Mouse (Mus musculus): ENCODE measurements around the gene Rnd1. TPM values are rescaled to one million over a fixed set of nuclear protein-coding genes. Genes with fewer than 3 reads are reported as not detected.

Gene Rnd1
- polyA plus RNA-seq, 1 experiment from 2014 or later, result 7.3 TPM

DNA sequence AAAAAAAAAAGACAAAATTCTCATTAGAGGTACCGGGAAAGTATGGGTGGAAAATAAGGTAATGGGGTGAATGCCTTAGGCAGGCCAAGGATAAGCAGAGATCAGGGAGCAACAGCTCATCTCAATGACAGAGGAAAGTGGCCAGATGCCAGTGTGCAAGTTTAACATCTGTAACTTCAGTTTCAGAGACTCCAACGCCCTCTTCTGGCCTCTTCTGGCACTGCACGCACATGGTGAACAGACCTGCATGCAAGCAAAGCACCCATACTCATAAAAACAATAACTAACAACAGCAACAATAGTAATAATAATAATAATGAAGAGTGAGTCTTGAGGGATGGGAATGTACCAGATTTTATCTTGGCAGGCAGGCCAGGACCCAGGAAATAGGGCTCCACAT lies 8.7 kb upstream of the Rnd1 start:
- ATAC-seq (ENCODE audit: low read depth), result no peak
- Histone ChIP-seq H3K36me3 (ENCODE audit: control insufficient read depth, insufficient read depth, low read length) (no peaks in the 10 kb centered on the region), H3K4me2 (ENCODE audit: low read depth, low read length) (no peak overlapping the region), H3K4me3 (ENCODE audit: low read depth, low read length) (no peak overlapping the region), H3K4me1 (ENCODE audit: control insufficient read depth, insufficient read depth, low read length) (no peaks in the 10 kb centered on the region), H3K27ac (ENCODE audit: low read depth, low read length) (no peak overlapping the region), H3K9me3 (ENCODE audit: control insufficient read depth, low read length) (no peaks in the 10 kb centered on the region), H3K27me3 (ENCODE audit: control insufficient read depth, insufficient read depth, low read length) (no peaks in the 10 kb centered on the region), H3K9ac (replicated peaks; ENCODE audit: low read depth, low read length) (no peak overlapping the region)
- WGBS, result 66% methylated on average over 3 of the region's 3 CpGs

DNA sequence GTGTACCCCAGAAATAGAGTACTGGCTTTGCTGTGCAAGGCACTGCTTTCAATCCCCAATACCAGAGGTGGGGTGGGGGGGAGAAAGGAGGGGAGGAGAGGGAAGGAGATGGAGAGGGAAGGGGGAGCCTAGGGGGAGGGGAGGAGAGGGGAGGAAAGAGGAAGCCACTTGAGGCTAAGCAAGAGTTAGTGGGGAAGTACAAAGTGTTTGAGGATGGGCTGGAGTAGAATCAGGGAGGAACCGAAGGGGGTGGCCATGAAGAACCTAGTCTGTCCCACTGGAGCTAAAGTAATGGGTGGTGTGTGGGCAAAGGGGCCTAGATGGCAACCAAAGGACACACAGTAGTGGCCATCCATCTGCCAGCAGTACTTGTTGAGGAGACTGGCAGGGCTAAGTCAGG lies 6.5 kb upstream of the Rnd1 start:
- Histone ChIP-seq H3K36me3 (ENCODE audit: control insufficient read depth, insufficient read depth, low read length) (no peaks in the 10 kb centered on the region), H3K27ac (ENCODE audit: low read depth, low read length) (no peak overlapping the region), H3K4me2 (ENCODE audit: low read depth, low read length) (no peak overlapping the region), H3K9ac (replicated peaks; ENCODE audit: low read depth, low read length) (no peak overlapping the region), H3K4me1 (ENCODE audit: control insufficient read depth, insufficient read depth, low read length) (no peaks in the 10 kb centered on the region), H3K27me3 (ENCODE audit: control insufficient read depth, insufficient read depth, low read length) (no peaks in the 10 kb centered on the region), H3K9me3 (ENCODE audit: control insufficient read depth, low read length) (no peaks in the 10 kb centered on the region), H3K4me3 (ENCODE audit: low read depth, low read length) (no peak overlapping the region)
- ATAC-seq (ENCODE audit: low read depth), result no peak
- 100% methylated on average over 1 of the region's 1 CpGs for WGBS

DNA sequence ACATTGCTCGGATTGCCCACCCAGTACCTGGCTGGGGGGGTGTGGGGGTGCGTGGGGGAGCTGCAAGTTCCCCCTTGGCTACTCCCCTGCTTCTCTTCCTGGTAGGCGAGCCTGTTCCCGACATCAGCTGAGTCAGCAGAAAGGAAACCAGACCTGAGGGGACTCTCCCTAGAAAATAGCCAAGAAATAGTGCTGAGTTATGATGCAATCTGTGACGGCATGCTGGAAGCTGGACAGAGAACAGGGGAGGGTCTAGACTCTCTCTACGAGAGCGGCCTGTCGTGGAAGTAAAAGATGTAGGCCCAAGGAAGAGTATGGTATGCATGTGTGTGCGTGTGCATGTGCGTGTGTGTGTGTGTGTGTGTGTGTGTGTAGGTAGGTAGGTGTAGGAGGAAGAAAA lies 5.9 kb upstream of the Rnd1 start:
- ATAC-seq (ENCODE audit: low read depth), result no peak
- no peak overlapping the region for H3K4me2 ChIP-seq (ENCODE audit: low read depth, low read length)
- H3K9me3 ChIP-seq (ENCODE audit: control insufficient read depth, low read length), result no peaks in the 10 kb centered on the region
- H3K9ac ChIP-seq (replicated peaks; ENCODE audit: low read depth, low read length), result no peak overlapping the region
- H3K27ac ChIP-seq (ENCODE audit: low read depth, low read length), result no peak overlapping the region
- H3K4me3 ChIP-seq (ENCODE audit: low read depth, low read length), result no peak overlapping the region
- no peaks in the 10 kb centered on the region for H3K36me3 ChIP-seq (ENCODE audit: control insufficient read depth, insufficient read depth, low read length)
- H3K27me3 ChIP-seq (ENCODE audit: control insufficient read depth, insufficient read depth, low read length), result no peaks in the 10 kb centered on the region
- WGBS, result 73% methylated on average over 10 of the region's 10 CpGs
- H3K4me1 ChIP-seq (ENCODE audit: control insufficient read depth, insufficient read depth, low read length), result no peaks in the 10 kb centered on the region

DNA sequence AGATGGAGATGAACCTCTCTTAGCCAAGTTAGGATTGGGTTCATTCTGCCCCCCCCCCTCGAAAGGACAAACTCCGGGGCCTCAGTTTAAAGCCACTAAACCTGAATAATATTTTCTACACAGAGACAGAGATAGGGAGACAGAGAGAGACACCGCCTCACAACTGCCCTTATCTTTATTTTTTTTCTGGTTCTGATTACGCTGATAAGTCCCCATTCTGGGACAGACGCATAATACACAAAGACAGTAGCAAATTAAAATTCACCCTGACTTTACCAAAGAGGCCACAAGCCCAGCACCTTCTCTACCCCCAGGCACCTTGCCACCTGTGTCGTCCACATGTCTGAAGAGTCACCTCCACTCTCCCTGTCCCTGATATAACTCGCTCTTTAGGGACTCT lies 4.4 kb upstream of the Rnd1 start:
- Histone ChIP-seq H3K36me3 (ENCODE audit: control insufficient read depth, insufficient read depth, low read length) (no peaks in the 10 kb centered on the region), H3K4me2 (ENCODE audit: low read depth, low read length) (no peak overlapping the region), H3K4me3 (ENCODE audit: low read depth, low read length) (no peak overlapping the region), H3K4me1 (ENCODE audit: control insufficient read depth, insufficient read depth, low read length) (peaks cover 4% of the 10 kb centered on the region; the same call in 1 of the 2 replicates), H3K27ac (ENCODE audit: low read depth, low read length) (no peak overlapping the region), H3K27me3 (ENCODE audit: control insufficient read depth, insufficient read depth, low read length) (no peaks in the 10 kb centered on the region), H3K9me3 (ENCODE audit: control insufficient read depth, low read length) (no peaks in the 10 kb centered on the region), H3K9ac (replicated peaks; ENCODE audit: low read depth, low read length) (no peak overlapping the region)
- ATAC-seq (ENCODE audit: low read depth), result no peak
- 90% methylated on average over 7 of the region's 7 CpGs for WGBS

DNA sequence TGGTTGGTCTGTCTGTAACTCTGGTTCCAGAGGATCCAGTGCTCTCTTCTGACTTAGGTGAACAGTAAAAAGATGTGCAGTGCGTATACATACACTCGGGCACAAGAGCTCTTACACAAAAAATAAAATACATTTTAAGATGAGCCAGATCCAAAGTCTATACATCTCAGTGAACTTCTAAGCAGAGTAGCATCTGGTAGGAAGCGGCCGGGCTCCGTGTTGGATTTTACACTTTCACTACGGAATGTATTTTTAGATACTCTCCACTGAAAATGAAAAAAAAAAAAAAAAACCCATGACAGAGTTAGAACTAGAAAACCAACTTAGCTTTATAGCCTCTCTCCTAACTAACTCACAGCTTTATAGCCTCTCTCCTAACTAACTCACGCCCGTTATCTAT lies 3.4 kb upstream of the Rnd1 start:
- Histone ChIP-seq H3K4me3 (ENCODE audit: low read depth, low read length) (no peak overlapping the region), H3K9me3 (ENCODE audit: control insufficient read depth, low read length) (no peaks in the 10 kb centered on the region), H3K27me3 (ENCODE audit: control insufficient read depth, insufficient read depth, low read length) (no peaks in the 10 kb centered on the region), H3K9ac (replicated peaks; ENCODE audit: low read depth, low read length) (no peak overlapping the region), H3K4me2 (ENCODE audit: low read depth, low read length) (no peak overlapping the region), H3K4me1 (ENCODE audit: control insufficient read depth, insufficient read depth, low read length) (peaks cover 12% of the 10 kb centered on the region; the same call in 1 of the 2 replicates), H3K36me3 (ENCODE audit: control insufficient read depth, insufficient read depth, low read length) (no peaks in the 10 kb centered on the region), H3K27ac (ENCODE audit: low read depth, low read length) (no peak overlapping the region)
- no peak for ATAC-seq (ENCODE audit: low read depth)
- WGBS, result 87% methylated on average over 8 of the region's 8 CpGs

DNA sequence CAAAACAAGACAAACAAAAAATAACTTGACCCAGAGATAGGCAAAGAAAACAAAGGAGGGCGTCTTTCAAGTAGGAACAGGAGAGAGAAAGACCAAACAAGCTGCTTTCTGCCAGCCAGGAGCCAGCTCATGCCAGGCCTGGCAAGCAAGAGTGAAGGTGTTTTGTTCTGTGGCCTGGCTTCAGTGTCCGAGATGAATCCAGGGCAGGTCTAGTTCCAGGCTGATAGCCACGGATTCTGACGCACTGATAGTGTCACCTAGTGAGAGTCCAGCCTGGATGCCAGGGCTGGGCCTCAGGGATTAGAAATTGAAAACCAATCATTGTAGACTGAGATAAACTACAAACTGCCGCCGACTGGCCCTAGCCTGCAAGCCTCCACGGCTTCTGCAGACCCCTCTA lies 716 bp upstream of the Rnd1 start:
- no peak for ATAC-seq (ENCODE audit: low read depth)
- H3K4me1 ChIP-seq (ENCODE audit: control insufficient read depth, insufficient read depth, low read length), result peaks cover 21% of the 10 kb centered on the region; the same call in 1 of the 2 replicates
- no peak overlapping the region for H3K4me3 ChIP-seq (ENCODE audit: low read depth, low read length)
- no peaks in the 10 kb centered on the region for H3K9me3 ChIP-seq (ENCODE audit: control insufficient read depth, low read length)
- WGBS, result 72% methylated on average over 7 of the region's 7 CpGs
- H3K36me3 ChIP-seq (ENCODE audit: control insufficient read depth, insufficient read depth, low read length), result no peaks in the 10 kb centered on the region
- H3K27me3 ChIP-seq (ENCODE audit: control insufficient read depth, insufficient read depth, low read length), result no peaks in the 10 kb centered on the region
- H3K27ac ChIP-seq (ENCODE audit: low read depth, low read length), result no peak overlapping the region
- no peak overlapping the region for H3K9ac ChIP-seq (replicated peaks; ENCODE audit: low read depth, low read length)
- no peak overlapping the region for H3K4me2 ChIP-seq (ENCODE audit: low read depth, low read length)

DNA sequence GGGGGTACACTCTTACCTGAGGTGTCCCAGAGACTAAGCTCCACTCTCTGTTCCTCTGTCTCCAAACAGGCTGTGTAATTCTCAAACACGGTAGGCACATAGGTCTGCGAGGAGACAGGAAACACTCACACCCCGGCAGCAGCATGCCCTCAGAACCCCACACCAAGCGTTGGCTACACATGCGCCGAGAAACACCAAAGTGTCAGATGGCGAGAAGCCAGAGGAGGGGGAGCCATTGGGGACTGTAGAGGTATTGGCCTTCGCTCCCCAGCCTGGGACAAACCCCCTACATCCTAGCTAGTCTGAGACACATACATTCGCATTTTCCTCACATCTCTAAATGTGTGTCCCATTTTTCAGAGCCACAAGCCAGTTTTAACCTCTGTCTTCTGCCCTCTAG lies 790 bp downstream of the Rnd1 start:
- H3K27ac ChIP-seq (ENCODE audit: low read depth, low read length), result no peak overlapping the region
- H3K27me3 ChIP-seq (ENCODE audit: control insufficient read depth, insufficient read depth, low read length), result no peaks in the 10 kb centered on the region
- no peaks in the 10 kb centered on the region for H3K36me3 ChIP-seq (ENCODE audit: control insufficient read depth, insufficient read depth, low read length)
- peak overlapping the region; percentile 40 for H3K4me3 ChIP-seq (ENCODE audit: low read depth, low read length)
- H3K4me2 ChIP-seq (ENCODE audit: low read depth, low read length), result peak overlapping the region; percentile 97
- peak overlapping the region; percentile 58 for H3K9ac ChIP-seq (replicated peaks; ENCODE audit: low read depth, low read length)
- ATAC-seq (ENCODE audit: low read depth), result no peak
- no peaks in the 10 kb centered on the region for H3K9me3 ChIP-seq (ENCODE audit: control insufficient read depth, low read length)
- H3K4me1 ChIP-seq (ENCODE audit: control insufficient read depth, insufficient read depth, low read length), result peaks cover 21% of the 10 kb centered on the region; the same call in 1 of the 2 replicates
- WGBS, result 1% methylated on average over 9 of the region's 9 CpGs

DNA sequence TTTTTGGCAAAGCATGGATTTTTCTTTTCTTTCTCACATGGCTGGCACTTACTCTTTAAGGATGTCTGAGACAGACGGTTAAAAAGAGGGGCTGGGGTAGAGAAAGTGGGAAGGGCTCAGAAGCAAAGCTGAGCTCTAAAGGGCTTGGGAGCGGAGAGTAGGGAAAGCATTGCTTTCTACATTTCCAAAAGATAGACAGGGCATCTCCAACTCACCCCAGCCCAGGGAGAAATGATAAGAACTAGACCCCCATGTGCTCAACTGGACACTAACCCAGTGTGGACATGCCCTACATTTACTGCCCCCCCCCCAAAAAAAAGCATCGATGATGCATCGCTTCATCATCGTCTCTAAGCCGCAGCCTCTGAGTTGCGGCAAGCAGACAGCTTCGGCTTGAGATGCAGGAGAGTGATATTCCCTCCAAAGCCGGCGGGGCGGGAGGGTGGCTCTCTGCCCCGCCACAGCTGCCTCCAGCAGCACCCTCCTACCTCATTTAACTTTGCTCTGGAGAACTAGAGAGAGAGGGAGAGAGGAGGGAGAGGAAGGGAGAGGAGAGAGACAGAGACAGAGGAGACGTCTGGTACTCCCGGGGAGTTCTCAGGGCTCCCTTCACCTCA lies 1.5 kb downstream of the Rnd1 start:
- peak overlapping the region; percentile 44; the same call in 1 of the 2 replicates for H3K27ac ChIP-seq (ENCODE audit: low read depth, low read length)
- no peaks in the 10 kb centered on the region for H3K9me3 ChIP-seq (ENCODE audit: control insufficient read depth, low read length)
- peak overlapping the region; percentile 40 for H3K4me3 ChIP-seq (ENCODE audit: low read depth, low read length)
- H3K36me3 ChIP-seq (ENCODE audit: control insufficient read depth, insufficient read depth, low read length), result no peaks in the 10 kb centered on the region
- peak overlapping the region; percentile 21 for H3K9ac ChIP-seq (replicated peaks; ENCODE audit: low read depth, low read length)
- ATAC-seq (ENCODE audit: low read depth), result no peak
- H3K4me2 ChIP-seq (ENCODE audit: low read depth, low read length), result peak overlapping the region; percentile 97
- H3K27me3 ChIP-seq (ENCODE audit: control insufficient read depth, insufficient read depth, low read length), result no peaks in the 10 kb centered on the region
- 3% methylated on average over 14 of the region's 14 CpGs for WGBS
- peaks cover 21% of the 10 kb centered on the region; the same call in 1 of the 2 replicates for H3K4me1 ChIP-seq (ENCODE audit: control insufficient read depth, insufficient read depth, low read length)

DNA sequence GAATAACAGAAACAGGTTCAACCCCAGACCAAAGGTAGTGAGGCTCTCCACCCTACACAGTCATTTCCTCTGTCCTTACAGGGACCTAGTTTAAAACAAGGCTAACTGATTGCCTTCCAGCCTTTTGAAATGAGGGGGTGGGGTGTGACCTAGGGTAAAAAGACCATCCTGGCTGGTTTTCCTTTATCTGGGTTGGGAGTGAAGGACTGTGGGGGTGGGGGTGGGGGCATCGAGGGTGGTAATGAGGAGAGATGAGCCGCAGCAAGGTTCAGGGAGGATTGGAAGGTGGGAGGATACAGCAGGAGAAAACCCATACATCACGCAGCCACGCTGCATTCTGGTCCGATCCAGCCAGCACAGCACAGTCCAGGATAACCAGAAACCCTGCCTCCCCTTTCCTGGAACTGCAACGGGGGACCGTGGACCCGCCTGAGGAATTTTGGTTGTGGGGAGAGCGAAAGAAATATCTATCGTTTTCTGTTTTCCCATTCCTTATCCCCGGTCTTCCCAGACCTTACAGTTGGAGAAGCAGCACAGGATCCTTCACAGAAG lies 2.2 kb downstream of the Rnd1 start:
- 3% methylated on average over 11 of the region's 11 CpGs for WGBS
- peak overlapping the region; percentile 44; the same call in 1 of the 2 replicates for H3K27ac ChIP-seq (ENCODE audit: low read depth, low read length)
- peaks cover 21% of the 10 kb centered on the region; the same call in 1 of the 2 replicates for H3K4me1 ChIP-seq (ENCODE audit: control insufficient read depth, insufficient read depth, low read length)
- peak overlapping the region; percentile 97 for H3K4me2 ChIP-seq (ENCODE audit: low read depth, low read length)
- H3K9ac ChIP-seq (replicated peaks; ENCODE audit: low read depth, low read length), result peak overlapping the region; percentile 21
- H3K27me3 ChIP-seq (ENCODE audit: control insufficient read depth, insufficient read depth, low read length), result no peaks in the 10 kb centered on the region
- no peaks in the 10 kb centered on the region for H3K9me3 ChIP-seq (ENCODE audit: control insufficient read depth, low read length)
- ATAC-seq (ENCODE audit: low read depth), result peak; percentile 32; the same call in 1 of the 2 replicates
- peak overlapping the region; percentile 40 for H3K4me3 ChIP-seq (ENCODE audit: low read depth, low read length)
- no peaks in the 10 kb centered on the region for H3K36me3 ChIP-seq (ENCODE audit: control insufficient read depth, insufficient read depth, low read length)
